27 mouse cellular contexts compared by ENCODE assay signal in the genomic region with DNA sequence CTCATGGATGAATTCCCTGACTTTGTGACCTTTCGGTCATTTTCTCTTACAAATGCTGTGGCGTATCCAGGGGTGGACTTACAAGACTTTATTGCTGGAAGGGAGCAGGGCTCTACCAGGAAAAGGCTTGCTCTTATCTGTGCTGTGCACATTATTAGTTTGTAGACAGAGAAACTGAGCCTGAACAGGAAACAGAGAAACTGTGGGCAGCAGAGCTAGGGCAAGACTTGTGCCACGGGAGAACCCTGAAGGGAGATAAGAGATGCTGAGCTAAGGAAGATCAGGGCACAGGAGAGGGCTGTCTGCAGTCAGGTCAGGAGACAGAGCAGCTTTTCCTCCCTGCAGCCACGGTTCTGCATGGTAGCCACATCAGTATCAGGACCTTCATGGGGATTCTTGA.
DNase-seq lines count a peak whose midpoint lies in the region; ATAC-seq and TF ChIP-seq lines count a peak whose summit lies in the region.
"Had no signal": no experiment of that assay in that cellular context is flagged by ENCODE, and none has a peak within 500 bp of the region (broad histone marks: within the 10 kb centered on the region; RNA-seq: fewer than 3 reads in every experiment).

No protein-coding gene starts in this region.

- no peaks in the 10 kb centered on the region; the same call in none of the 2 replicates for H3K4me1 ChIP-seq in bone marrow, adult 2 months (ENCODE audit: control insufficient read depth, insufficient read depth, low read length)
- peaks cover 60% of the 10 kb centered on the region for H3K4me1 ChIP-seq in liver, embryonic 12.5 days
- H3K4me1 ChIP-seq in heart, adult 2 months (ENCODE audit: control insufficient read depth, insufficient read depth, low read length): no peaks in the 10 kb centered on the region
- H3K4me1 ChIP-seq: embryonic facial prominence, embryonic 12.5 days; forebrain, embryonic 15.5 days; hindbrain, embryonic 12.5 days; kidney, embryonic 15.5 days; limb, embryonic 10.5 days had no signal

- TF ChIP-seq POLR2A in bone marrow, adult 2 months (IDR thresholded peaks at IDR 0.05; ENCODE audit: borderline replicate concordance, control insufficient read depth, low read depth, low read length): no peak
- TF ChIP-seq POLR2A in heart, adult 2 months (IDR thresholded peaks at IDR 0.05; ENCODE audit: insufficient read depth, low read depth, low read length): no peak

- peak overlapping the region; percentile 44 for H3K9ac ChIP-seq in liver, embryonic 12.5 days
- H3K9ac ChIP-seq in heart, adult 2 months (ENCODE audit: low read depth, low read length): no peak overlapping the region
- H3K9ac ChIP-seq: embryonic facial prominence, embryonic 12.5 days; forebrain, embryonic 15.5 days; hindbrain, embryonic 12.5 days; kidney, embryonic 15.5 days had no signal

- DNase-seq in left cerebral cortex, adult 9 months (ENCODE audit: low spot score in 2 of 2): no peak
- no peak for DNase-seq in heart, adult 2 months
- DNase-seq in layer of hippocampus, adult 18-20 months (ENCODE audit: low spot score in 2 of 2): no peak
- DNase-seq: adrenal gland, postnatal 14 days; B cell, adult 2 months; cerebellum, adult 11-12 months; cerebellum, postnatal 14 days; gastrocnemius, postnatal 14 days; heart, adult 18-20 months; kidney, adult 11 months; kidney, postnatal 4 days; layer of hippocampus, adult 9-11 months; midbrain, embryonic 14.5 days; spleen, adult 18-20 months; thymus, postnatal 36 days had no signal

- 0 out of 2 replicates have a peak overlapping the region, but pooled peaks have one; percentile 45 for H3K27ac ChIP-seq in bone marrow, adult 2 months (ENCODE audit: control insufficient read depth, insufficient read depth, low read depth, low read length, poor library complexity)
- H3K27ac ChIP-seq in liver, embryonic 12.5 days: peak overlapping the region; percentile 88
- H3K27ac ChIP-seq in heart, adult 2 months: no peak overlapping the region
- H3K27ac ChIP-seq: embryonic facial prominence, embryonic 12.5 days; forebrain, embryonic 15.5 days; hindbrain, embryonic 12.5 days; kidney, embryonic 15.5 days; left cerebral cortex, adult 2 months; limb, embryonic 10.5 days had no signal

- no peaks in the 10 kb centered on the region for H3K79me2 ChIP-seq in heart, adult 2 months (replicated peaks; ENCODE audit: control insufficient read depth, insufficient read depth, low read length)

- H3K4me2 ChIP-seq in liver, embryonic 12.5 days: peak overlapping the region; percentile 56
- H3K4me2 ChIP-seq: embryonic facial prominence, embryonic 12.5 days; forebrain, embryonic 15.5 days; hindbrain, embryonic 12.5 days; kidney, embryonic 15.5 days had no signal

- TF ChIP-seq CTCF in bone marrow, adult 2 months (IDR thresholded peaks at IDR 0.05; ENCODE audit: control insufficient read depth, insufficient read depth, low read length): no peak
- TF ChIP-seq CTCF in heart, adult 2 months (IDR thresholded peaks at IDR 0.05): no peak

- no peaks in the 10 kb centered on the region; the same call in 1 of the 2 replicates for H3K9me3 ChIP-seq in liver, embryonic 12.5 days (replicated peaks)
- H3K9me3 ChIP-seq: forebrain, embryonic 15.5 days; kidney, embryonic 15.5 days; limb, embryonic 10.5 days had no signal

- TF ChIP-seq EP300 in heart, adult 2 months (IDR thresholded peaks at IDR 0.05; ENCODE audit: insufficient read depth, low read depth, low read length): no peak

- no peak overlapping the region for H3K4me3 ChIP-seq in bone marrow, adult 2 months (replicated peaks; ENCODE audit: control insufficient read depth, low read depth, low read length)
- peak overlapping the region; percentile 1; the same call in 1 of the 2 replicates for H3K4me3 ChIP-seq in liver, embryonic 12.5 days
- H3K4me3 ChIP-seq in heart, adult 2 months: no peak overlapping the region
- H3K4me3 ChIP-seq: embryonic facial prominence, embryonic 12.5 days; forebrain, embryonic 15.5 days; hindbrain, embryonic 12.5 days; kidney, embryonic 15.5 days; left cerebral cortex, adult 2 months; limb, embryonic 10.5 days had no signal

- 32% methylated on average over 4 of the region's 4 CpGs for WGBS in bone marrow, adult 2 months
- 11% methylated on average over 4 of the region's 4 CpGs for WGBS in liver, embryonic 12.5 days (ENCODE audit: insufficient replicate concordance)
- 61% methylated on average over 4 of the region's 4 CpGs for WGBS in heart, adult 2 months

- peak; percentile 86 for ATAC-seq in common myeloid progenitor, adult 5-6 weeks (replicated peaks; ENCODE audit: low read depth, poor library complexity, severe bottlenecking)
- ATAC-seq in liver, embryonic 12.5 days: peak; percentile 93
- ATAC-seq in megakaryocyte progenitor cell, adult 5-6 weeks (replicated peaks; ENCODE audit: poor library complexity): peak; percentile 93
- ATAC-seq: forebrain, embryonic 15.5 days; lung, postnatal 0 days had no signal

- no peaks in the 10 kb centered on the region for H3K36me3 ChIP-seq in liver, embryonic 12.5 days
- H3K36me3 ChIP-seq in heart, adult 2 months (ENCODE audit: control insufficient read depth, insufficient read depth, low read length): no peaks in the 10 kb centered on the region
- H3K36me3 ChIP-seq: G1E; hindbrain, embryonic 12.5 days; kidney, embryonic 15.5 days had no signal

- H3K27me3 ChIP-seq in liver, embryonic 12.5 days (replicated peaks): no peaks in the 10 kb centered on the region
- no peaks in the 10 kb centered on the region for H3K27me3 ChIP-seq in heart, adult 2 months (ENCODE audit: control insufficient read depth, insufficient read depth, low read length)
- H3K27me3 ChIP-seq: embryonic facial prominence, embryonic 12.5 days; forebrain, embryonic 15.5 days; hindbrain, embryonic 12.5 days; kidney, embryonic 15.5 days had no signal

- intact Hi-C loops in heart, adult 2 months (cut with DNase I): no loop called here
